Mouse (Mus musculus) lung, postnatal 0 days (tissue): Measurements from ENCODE around the gene Kalrn.

Experiments
- CTCF ChIP-seq: IDR thresholded peaks from 2 replicates; pipeline ENCODE4 v1.5.1; 2016; ENCODE audit warnings: antibody characterized with exemption, mild to moderate bottlenecking
- EP300 ChIP-seq: IDR thresholded peaks from 2 replicates; pipeline ENCODE4 v1.6.1; 2016; ENCODE audit warnings: antibody characterized with exemption, mild to moderate bottlenecking, control low read depth

- no peak for TF ChIP-seq CTCF
- no peak for TF ChIP-seq EP300
Observed at GRCm38 (mm10) chr16:33965878-33966537, 607.3 kb downstream of the Kalrn start.
